Mouse (Mus musculus) ES-Bruce4 (cell line): ENCODE measurements around the gene Cacna1f. TPM values are rescaled to one million over a fixed set of nuclear protein-coding genes. Genes with fewer than 3 reads are reported as not detected.

Source experiments
- H3K27ac ChIP-seq: 2 replicates; pipeline ENCODE4 v1.5.1; 2012; ENCODE audit warnings: low read length, inconsistent platforms; ENCODE audit not compliant: insufficient read depth
- H3K27me3 ChIP-seq: 2 replicates; pipeline ENCODE4 v1.6.1; 2012; ENCODE audit warnings: mild to moderate bottlenecking, low read length, inconsistent platforms; ENCODE audit not compliant: control insufficient read depth, poor library complexity, insufficient read depth, severe bottlenecking
- H3K36me3 ChIP-seq: 2 replicates; pipeline ENCODE4 v1.6.1; 2012; ENCODE audit warnings: inconsistent platforms, mild to moderate bottlenecking, low read length, moderate library complexity; ENCODE audit not compliant: control insufficient read depth, poor library complexity, insufficient read depth, severe bottlenecking
- H3K4me1 ChIP-seq: one replicate; pipeline ENCODE4 v1.8.1; 2011; ENCODE audit warnings: low read length; ENCODE audit not compliant: control insufficient read depth, insufficient read depth
- H3K4me3 ChIP-seq: 2 replicates; pipeline ENCODE4 v1.5.1; 2011; ENCODE audit warnings: low read depth, mild to moderate bottlenecking, low read length
- H3K9ac ChIP-seq: 2 replicates; pipeline ENCODE4 v1.6.1; 2012; ENCODE audit warnings: low read depth, mild to moderate bottlenecking, inconsistent platforms; ENCODE audit not compliant: poor library complexity, severe bottlenecking
- H3K9me3 ChIP-seq: replicated peaks from 2 replicates; pipeline ENCODE4 v1.6.1; 2012; ENCODE audit warnings: mild to moderate bottlenecking, low read length, inconsistent platforms; ENCODE audit not compliant: control insufficient read depth, poor library complexity, insufficient read depth, severe bottlenecking
- CTCF ChIP-seq: IDR thresholded peaks from one replicate; pipeline ENCODE4 v1.8.1; 2011; ENCODE audit warnings: low read depth, low read length
- EP300 ChIP-seq: IDR thresholded peaks from 2 replicates; pipeline ENCODE4 v1.6.1; 2011; ENCODE audit warnings: low read depth, low read length; ENCODE audit not compliant: insufficient read depth
- POLR2A ChIP-seq: IDR thresholded peaks from one replicate; pipeline ENCODE4 v1.8.1; 2011; ENCODE audit warnings: low read length; ENCODE audit not compliant: insufficient read depth
- polyA plus RNA-seq: library from polyadenylated mRNA; stranded (reverse); fragments of >200 nt; gene quantifications from 2 replicates; pipeline ENCODE4 v1.2.4, GENCODE M21; 2011; ENCODE audit warnings: low read depth; ENCODE audit not compliant: missing spikeins, insufficient read depth, insufficient read length

The Cacna1f gene
- polyA plus RNA-seq, 1 experiment = 0.16 TPM

- TF ChIP-seq EP300 (no peak), POLR2A (no peak), CTCF (no peak)
- H3K4me1 ChIP-seq = no peaks in the 10 kb centered on the region
- H3K9me3 ChIP-seq = no peaks in the 10 kb centered on the region
- no peaks in the 10 kb centered on the region for H3K36me3 ChIP-seq
- H3K4me3 ChIP-seq = peak overlapping the region; percentile 74
- peak overlapping the region; percentile 85 for H3K27ac ChIP-seq
- H3K27me3 ChIP-seq = no peaks in the 10 kb centered on the region
- peak overlapping the region; percentile 87 for H3K9ac ChIP-seq
Measured at GRCm38 (mm10) chrX:7674284-7675000, 67.6 kb downstream of the Cacna1f start.

DNA sequence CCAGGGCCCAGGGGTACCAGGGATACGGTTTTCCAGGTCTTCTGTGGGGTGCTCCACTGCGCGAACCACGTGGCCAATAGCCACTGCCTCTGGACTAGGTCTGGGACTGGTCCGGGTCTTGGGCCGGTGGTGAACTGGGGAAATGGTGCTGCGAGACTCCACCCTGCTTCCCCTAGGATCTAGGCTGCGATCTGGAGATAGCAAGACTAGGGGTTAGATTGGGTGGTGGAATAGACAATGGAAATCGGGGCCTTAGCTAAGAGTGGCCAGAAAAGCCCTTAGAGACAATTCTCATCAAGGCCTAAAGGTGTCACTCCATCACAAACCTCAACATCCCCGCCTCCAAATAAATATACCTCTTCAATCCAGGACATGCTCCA lies 68.1 kb downstream of the Cacna1f start:
- peak overlapping the region; percentile 85 for H3K27ac ChIP-seq
- H3K36me3 ChIP-seq = no peaks in the 10 kb centered on the region
- no peak for TF ChIP-seq POLR2A
- TF ChIP-seq EP300 = no peak
- no peak for TF ChIP-seq CTCF
- peak overlapping the region; percentile 74 for H3K4me3 ChIP-seq
- H3K9me3 ChIP-seq = no peaks in the 10 kb centered on the region
- H3K4me1 ChIP-seq = no peaks in the 10 kb centered on the region
- H3K27me3 ChIP-seq = no peaks in the 10 kb centered on the region
- H3K9ac ChIP-seq = peak overlapping the region; percentile 87

DNA sequence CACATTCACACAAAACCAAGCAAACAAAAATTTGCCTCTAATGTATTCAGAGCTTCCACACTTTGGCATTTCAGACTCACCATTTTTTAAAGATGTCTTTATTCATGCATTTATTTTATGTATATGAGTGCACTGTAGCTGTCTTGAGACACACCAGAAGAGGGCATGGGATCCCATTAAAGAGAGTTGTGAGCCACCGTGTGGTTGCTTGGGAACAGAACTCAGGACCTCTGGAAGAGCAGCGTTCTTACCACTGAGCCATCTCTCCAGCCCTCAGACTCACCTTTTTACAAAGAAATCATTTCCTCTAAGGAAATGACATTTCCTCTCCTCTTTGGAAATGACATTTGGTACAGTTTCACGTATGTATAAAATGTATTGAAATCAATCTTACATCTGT lies 72.1 kb downstream of the Cacna1f start:
- TF ChIP-seq POLR2A (no peak), EP300 (no peak), CTCF (no peak)
- Histone ChIP-seq H3K36me3 (no peaks in the 10 kb centered on the region), H3K27me3 (no peaks in the 10 kb centered on the region), H3K9me3 (no peaks in the 10 kb centered on the region), H3K27ac (no peak overlapping the region), H3K9ac (no peak overlapping the region), H3K4me1 (no peaks in the 10 kb centered on the region), H3K4me3 (no peak overlapping the region)

DNA sequence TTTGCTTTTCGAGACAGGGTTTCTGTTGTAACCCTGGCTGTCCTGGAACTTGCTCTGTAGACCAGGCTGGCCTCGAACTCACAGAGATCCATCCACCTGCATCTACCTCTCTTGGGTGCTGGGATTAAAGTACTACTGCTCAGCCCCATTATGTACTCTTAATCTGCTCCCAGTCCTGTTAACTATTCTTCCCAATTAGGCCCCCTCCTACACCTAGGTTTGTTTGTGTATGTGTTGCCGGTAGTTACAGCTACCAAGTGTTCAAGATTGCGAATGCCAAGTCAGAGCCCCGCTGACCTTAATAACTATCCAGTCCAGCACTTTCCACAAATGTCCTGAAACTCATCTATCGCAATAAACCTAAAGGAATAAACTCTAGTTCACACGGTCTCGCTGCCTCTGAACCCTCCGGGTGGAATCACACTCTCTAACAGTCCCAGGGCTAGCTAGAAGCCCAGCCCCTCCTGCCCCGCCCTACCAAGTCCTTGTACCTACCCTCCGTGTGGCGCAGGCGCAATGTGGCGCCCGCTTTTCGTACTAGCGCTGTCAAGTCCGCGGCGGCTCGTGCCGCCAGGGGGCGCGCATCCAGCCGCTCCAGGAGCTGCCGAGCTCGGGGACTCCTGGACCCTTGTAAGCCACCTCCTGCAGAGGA lies 72.6 kb downstream of the Cacna1f start:
- Histone ChIP-seq H3K27ac (no peak overlapping the region), H3K36me3 (no peaks in the 10 kb centered on the region), H3K9me3 (no peaks in the 10 kb centered on the region), H3K4me1 (no peaks in the 10 kb centered on the region), H3K9ac (no peak overlapping the region), H3K27me3 (no peaks in the 10 kb centered on the region), H3K4me3 (peak overlapping the region; percentile 33; the same call in 1 of the 2 replicates)
- TF ChIP-seq POLR2A (no peak), CTCF (no peak), EP300 (no peak)

DNA sequence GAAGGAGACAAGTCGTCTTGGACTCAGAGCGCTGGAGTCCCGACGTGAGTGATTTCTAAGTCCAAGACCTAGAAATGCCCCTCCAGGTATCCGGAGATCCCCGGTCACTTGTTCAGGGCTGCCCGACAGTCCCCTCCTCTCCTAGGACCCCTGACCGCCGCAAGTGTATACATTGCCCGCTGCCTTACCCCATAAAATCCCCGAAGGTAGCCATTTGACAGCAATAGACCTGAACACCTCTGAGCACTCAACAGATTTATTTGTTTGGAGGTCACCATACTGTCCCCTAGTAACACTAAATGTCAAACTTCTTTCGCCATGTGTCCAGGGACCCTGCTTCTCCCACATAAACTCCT lies 73.2 kb downstream of the Cacna1f start:
- Histone ChIP-seq H3K27ac (no peak overlapping the region), H3K9ac (0 out of 2 replicates have a peak overlapping the region, but pooled peaks have one; percentile 29), H3K27me3 (no peaks in the 10 kb centered on the region), H3K4me1 (no peaks in the 10 kb centered on the region), H3K4me3 (peak overlapping the region; percentile 33), H3K36me3 (no peaks in the 10 kb centered on the region), H3K9me3 (no peaks in the 10 kb centered on the region)
- TF ChIP-seq CTCF (no peak), EP300 (no peak), POLR2A (no peak)

DNA sequence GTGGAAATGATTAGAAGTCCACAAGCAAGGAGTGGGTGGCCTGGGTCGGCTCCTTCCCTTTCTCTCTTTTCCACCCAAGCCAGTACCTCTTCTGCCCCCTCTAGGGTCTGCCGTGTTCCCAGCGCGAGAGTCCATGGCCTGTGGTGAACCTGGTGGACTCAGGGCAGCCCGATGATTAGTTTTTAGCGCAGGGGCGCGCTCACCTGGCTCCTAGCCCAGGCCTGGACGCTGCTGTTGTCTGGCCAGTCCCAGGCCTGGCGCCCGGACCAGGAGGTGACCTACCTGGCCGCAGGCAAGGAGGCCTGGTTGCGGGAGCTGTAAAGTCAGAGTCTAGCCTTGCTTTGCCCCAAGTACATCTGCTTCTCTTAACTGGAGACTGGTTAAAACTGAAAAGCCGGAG lies 74.0 kb downstream of the Cacna1f start, which contains the start of gene Magix:
Gene Magix (minus strand): TSS at position 388 of the 400 bp plus-strand sequence.
- peak within 1 kb of the TSS; percentile 33 for H3K4me3 ChIP-seq
- no peaks in the 10 kb centered on the region for H3K36me3 ChIP-seq
- no peaks in the 10 kb centered on the region for H3K27me3 ChIP-seq
- H3K27ac ChIP-seq = no peak within 1 kb of the TSS
- no peaks in the 10 kb centered on the region for H3K9me3 ChIP-seq
- TF ChIP-seq EP300 (no peak), POLR2A (no peak)
- no peaks in the 10 kb centered on the region for H3K4me1 ChIP-seq
- peak within 1 kb of the TSS; percentile 29; the same call in 1 of the 2 replicates for H3K9ac ChIP-seq

Other genes with a start within 250 kb of the Cacna1f start
- gene Usp27x, start 231.3 kb upstream of the Cacna1f start, polyA plus RNA-seq = 7.1 and 8.4 TPM in 2 replicates
- not detected in 2 replicates for gene Foxp3, start 33.4 kb upstream of the Cacna1f start, polyA plus RNA-seq
- 7.0 and 11.5 TPM in 2 replicates for gene Ppp1r3f, start 32.8 kb upstream of the Cacna1f start, polyA plus RNA-seq
- 12.1 and 13.1 TPM in 2 replicates for gene Ccdc22, start 1.6 kb upstream of the Cacna1f start, polyA plus RNA-seq
- gene Syp, start 31.4 kb downstream of the Cacna1f start, polyA plus RNA-seq = 5.3 and 5.9 TPM in 2 replicates
- 5.8 and 6.1 TPM in 2 replicates for gene Prickle3, start 50.2 kb downstream of the Cacna1f start, polyA plus RNA-seq
- gene Plp2, start 64.3 kb downstream of the Cacna1f start, polyA plus RNA-seq = 239 and 246 TPM in 2 replicates
- gene Magix, start 74.2 kb downstream of the Cacna1f start, polyA plus RNA-seq = not detected in 2 replicates
- 14.7 and 17.1 TPM in 2 replicates for gene Gpkow, start 90.0 kb downstream of the Cacna1f start, polyA plus RNA-seq
- gene Wdr45, start 107.2 kb downstream of the Cacna1f start, polyA plus RNA-seq = 44.6 and 56.8 TPM in 2 replicates
- gene Gm45208, start 115.2 kb downstream of the Cacna1f start, polyA plus RNA-seq = not detected in 2 replicates
- gene Praf2, start 121.4 kb downstream of the Cacna1f start, polyA plus RNA-seq = 53.8 and 67.7 TPM in 2 replicates
- gene Ccdc120, start 143.8 kb downstream of the Cacna1f start, polyA plus RNA-seq = 20.4 and 28.9 TPM in 2 replicates
- gene Tfe3, start 155.5 kb downstream of the Cacna1f start, polyA plus RNA-seq = 65.8 and 81.6 TPM in 2 replicates
- gene Gripap1, start 182.7 kb downstream of the Cacna1f start, polyA plus RNA-seq = 18.5 and 19.2 TPM in 2 replicates
- gene Kcnd1, start 215.2 kb downstream of the Cacna1f start, polyA plus RNA-seq = 8.3 and 8.6 TPM in 2 replicates
- 85.0 and 90.6 TPM in 2 replicates for gene Otud5, start 234.3 kb downstream of the Cacna1f start, polyA plus RNA-seq